Mouse (Mus musculus) liver, embryonic 16.5 days (tissue): ENCODE measurements around the gene Isoc2b. TPM values are rescaled to one million over a fixed set of nuclear protein-coding genes. Genes with fewer than 3 reads are reported as not detected.
"Not testable (repeated sequence)": the region's sequence is repeated elsewhere in the genome, so short reads cannot be mapped to it uniquely, and the experiment has no call there.

ENCODE experiments used
- ATAC-seq: fragments of 200-750 bp; cut with Nextera tagmentation; 2 replicates; pipeline ENCODE4 v1.8.0; 2017; ENCODE audit warnings: low read depth, mild to moderate bottlenecking, moderate number of reproducible peaks, moderate library complexity
- H3K27ac ChIP-seq: fragments of 300-500 bp; sonication (generic); 2 replicates; pipeline ENCODE4 v1.5.1; 2014; ENCODE audit warnings: mild to moderate bottlenecking, low read length
- H3K27me3 ChIP-seq: fragments of 300-500 bp; sonication (generic); 2 replicates; pipeline ENCODE4 v1.6.1; 2014; ENCODE audit warnings: low read depth, low read length, mixed read lengths; ENCODE audit not compliant: control insufficient read depth, insufficient read depth
- H3K36me3 ChIP-seq: fragments of 300-500 bp; sonication (generic); 2 replicates; pipeline ENCODE4 v1.6.1; 2014; ENCODE audit warnings: mild to moderate bottlenecking; ENCODE audit not compliant: control insufficient read depth, insufficient read depth
- H3K4me1 ChIP-seq: fragments of 300-500 bp; sonication (generic); 2 replicates; pipeline ENCODE4 v1.6.1; 2014; ENCODE audit warnings: low read depth, low read length, mixed read lengths; ENCODE audit not compliant: control insufficient read depth
- H3K4me2 ChIP-seq: fragments of 300-500 bp; sonication (generic); 2 replicates; pipeline ENCODE4 v1.6.1; 2014; ENCODE audit warnings: low read depth, low read length, mixed read lengths
- H3K4me3 ChIP-seq: fragments of 300-500 bp; sonication (generic); 2 replicates; pipeline ENCODE4 v1.5.1; 2014; ENCODE audit warnings: low read depth, mild to moderate bottlenecking, low read length
- H3K9ac ChIP-seq: fragments of 300-500 bp; sonication (generic); 2 replicates; pipeline ENCODE4 v1.6.1; 2014; ENCODE audit warnings: low read depth, low read length
- H3K9me3 ChIP-seq: fragments of 300-500 bp; sonication (generic); replicated peaks from 2 replicates; pipeline ENCODE4 v1.6.1; 2016; ENCODE audit warnings: low read length; ENCODE audit not compliant: control insufficient read depth
- WGBS: fragments of 180-500 bp; shearing (Covaris S2); extraction: QIAGEN DNeasy Blood & Tissue Kit; methylation state at CpG from one replicate; pipeline ENCODE4 v1.1.7; 2014; ENCODE audit not compliant: insufficient replicate concordance; 5-methylcytosine and 5-hydroxymethylcytosine counted together
- polyA plus RNA-seq: library from polyadenylated mRNA; unstranded; fragments of >200 nt; fragmentation: Nextera tagmentation; extraction: Ambion mirVana; gene quantifications from 2 replicates; pipeline ENCODE4 v1.2.1, GENCODE M21; 2015

The Isoc2b gene
- polyA plus RNA-seq, 1 experiment from 2014 or later, result 4.8 TPM

DNA sequence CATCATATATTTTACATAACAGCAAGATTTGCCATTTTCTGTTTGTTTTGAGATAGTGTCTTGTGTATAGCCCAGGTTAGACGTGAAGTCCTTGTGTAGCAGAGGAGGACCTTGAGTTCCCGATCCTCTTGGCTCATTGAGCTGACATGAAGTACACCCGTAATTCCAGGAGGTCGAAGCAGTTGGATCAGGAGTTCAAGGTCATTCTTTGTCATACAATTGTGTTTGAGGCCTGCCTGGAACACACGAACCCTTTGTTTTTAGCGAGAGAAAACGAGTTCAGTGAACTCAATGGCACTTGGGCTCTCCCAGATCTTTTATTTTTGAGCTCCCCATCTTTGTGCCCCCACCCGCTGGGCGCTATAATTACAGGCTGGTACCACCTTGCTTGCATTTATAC is 32.3 kb upstream of the Isoc2b start:
- Histone ChIP-seq H3K4me1 (peaks cover 12% of the 10 kb centered on the region), H3K9me3 (0 out of 2 replicates have a peak, but pooled peaks cover 2% of the 10 kb centered on the region), H3K4me3 (no peak overlapping the region), H3K4me2 (no peak overlapping the region), H3K36me3 (no peaks in the 10 kb centered on the region), H3K9ac (no peak overlapping the region), H3K27ac (no peak overlapping the region), H3K27me3 (no peaks in the 10 kb centered on the region)
- ATAC-seq, result no peak
- 63% methylated on average over 9 of the region's 9 CpGs for WGBS

DNA sequence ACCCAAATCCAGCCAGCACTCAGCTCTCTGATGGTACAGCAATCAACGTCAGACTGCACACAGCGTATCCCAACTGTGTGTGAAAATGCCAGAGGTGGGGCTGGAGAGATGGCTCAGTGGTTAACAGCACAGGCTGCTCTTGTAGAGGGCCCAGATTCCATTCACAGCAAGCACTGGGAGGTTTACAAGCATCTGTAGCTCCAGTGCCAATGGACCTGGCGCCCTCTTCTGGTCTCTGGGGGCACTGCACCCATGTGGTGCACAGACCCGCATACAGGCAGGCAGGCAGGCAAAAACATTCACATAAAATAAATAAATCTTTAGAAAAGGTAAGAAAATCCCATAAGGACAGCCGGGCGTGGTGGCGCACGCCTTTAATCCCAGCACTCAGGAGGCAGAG is 31.1 kb upstream of the Isoc2b start:
- Histone ChIP-seq H3K9me3 (0 out of 2 replicates have a peak, but pooled peaks cover 2% of the 10 kb centered on the region), H3K27ac (no peak overlapping the region)

DNA sequence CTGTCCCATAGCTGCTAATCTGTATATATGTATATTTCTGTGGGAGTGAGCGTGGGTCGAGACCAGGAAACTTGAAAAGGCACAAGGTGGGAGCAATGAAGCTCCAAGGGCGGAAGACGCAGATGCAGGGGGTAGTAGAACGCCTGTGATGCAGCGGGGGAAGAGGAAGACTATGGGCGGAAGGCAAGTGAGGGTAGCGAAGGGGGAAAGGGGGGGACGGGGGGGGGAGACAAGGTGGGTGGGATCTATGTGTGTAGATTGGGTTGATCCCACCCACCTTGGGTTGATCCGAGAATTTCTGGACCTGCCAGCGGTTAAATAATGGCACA is 30.4 kb upstream of the Isoc2b start:
- Histone ChIP-seq H3K27ac (peak overlapping the region; percentile 52; the same call in 1 of the 2 replicates), H3K36me3 (no peaks in the 10 kb centered on the region), H3K27me3 (no peaks in the 10 kb centered on the region), H3K4me3 (peak overlapping the region; percentile 33), H3K9ac (peak overlapping the region; percentile 41), H3K4me1 (peaks cover 12% of the 10 kb centered on the region), H3K4me2 (peak overlapping the region; percentile 62), H3K9me3 (0 out of 2 replicates have a peak, but pooled peaks cover 2% of the 10 kb centered on the region)
- WGBS, result 21% methylated on average over 11 of the region's 11 CpGs
- ATAC-seq, result no peak

More for the DNA sequence above, 31.1 kb upstream of the Isoc2b start:
- Histone ChIP-seq H3K4me1 (peaks cover 12% of the 10 kb centered on the region), H3K4me3 (no peak overlapping the region), H3K4me2 (no peak overlapping the region), H3K27me3 (no peaks in the 10 kb centered on the region), H3K9ac (no peak overlapping the region), H3K36me3 (no peaks in the 10 kb centered on the region)
- WGBS, result 61% methylated on average over 8 of the region's 8 CpGs
- ATAC-seq, result no peak

DNA sequence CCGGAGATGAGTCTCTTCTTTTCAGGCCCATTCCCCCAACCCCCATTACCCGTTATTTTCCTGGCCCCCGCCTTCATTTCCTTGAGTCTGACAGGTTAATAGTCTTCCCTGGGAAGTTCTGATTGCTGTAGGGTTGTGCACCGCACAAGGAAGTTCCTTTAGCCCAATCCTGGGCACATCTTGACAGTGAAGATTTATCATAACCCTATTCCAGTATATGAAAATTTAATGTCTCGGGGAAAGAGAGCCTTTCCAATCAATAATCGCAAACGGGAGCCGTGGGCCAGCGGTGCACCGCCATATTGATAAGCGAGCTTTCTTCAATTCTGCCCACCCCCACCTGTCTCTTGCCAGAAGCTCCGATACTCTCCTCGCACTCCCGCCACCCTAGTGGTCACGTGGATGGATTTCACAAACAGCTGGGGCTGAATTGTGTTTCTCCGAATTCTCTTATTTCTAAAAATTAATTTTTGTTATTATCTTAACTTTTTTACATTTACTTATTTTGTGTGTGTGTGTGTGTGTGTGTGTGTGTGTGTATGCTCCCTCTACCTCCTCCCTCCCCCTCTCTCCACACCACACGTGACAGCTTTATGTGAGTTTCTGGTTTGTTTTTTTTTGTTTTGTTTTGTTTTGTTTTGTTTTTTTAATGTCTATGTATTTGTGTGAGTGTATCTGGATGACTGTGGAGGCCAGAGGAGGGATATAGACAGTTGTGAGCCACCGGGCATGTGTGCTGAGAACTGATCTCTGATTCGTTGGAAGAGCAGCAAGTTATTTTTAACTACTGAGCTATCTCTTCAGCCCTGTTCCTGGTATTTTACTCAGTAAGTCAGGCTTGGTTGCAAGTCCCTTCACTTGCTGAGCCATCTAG is 29.8 kb upstream of the Isoc2b start:
- WGBS, result 7% methylated on average over 19 of the region's 19 CpGs
- peak; percentile 69 for ATAC-seq
- Histone ChIP-seq H3K9me3 (0 out of 2 replicates have a peak, but pooled peaks cover 2% of the 10 kb centered on the region), H3K4me3 (peak overlapping the region; percentile 33), H3K27me3 (no peaks in the 10 kb centered on the region), H3K27ac (peak overlapping the region; percentile 52; the same call in 1 of the 2 replicates), H3K36me3 (no peaks in the 10 kb centered on the region), H3K4me1 (peaks cover 12% of the 10 kb centered on the region), H3K9ac (peak overlapping the region; percentile 41), H3K4me2 (peak overlapping the region; percentile 62)

DNA sequence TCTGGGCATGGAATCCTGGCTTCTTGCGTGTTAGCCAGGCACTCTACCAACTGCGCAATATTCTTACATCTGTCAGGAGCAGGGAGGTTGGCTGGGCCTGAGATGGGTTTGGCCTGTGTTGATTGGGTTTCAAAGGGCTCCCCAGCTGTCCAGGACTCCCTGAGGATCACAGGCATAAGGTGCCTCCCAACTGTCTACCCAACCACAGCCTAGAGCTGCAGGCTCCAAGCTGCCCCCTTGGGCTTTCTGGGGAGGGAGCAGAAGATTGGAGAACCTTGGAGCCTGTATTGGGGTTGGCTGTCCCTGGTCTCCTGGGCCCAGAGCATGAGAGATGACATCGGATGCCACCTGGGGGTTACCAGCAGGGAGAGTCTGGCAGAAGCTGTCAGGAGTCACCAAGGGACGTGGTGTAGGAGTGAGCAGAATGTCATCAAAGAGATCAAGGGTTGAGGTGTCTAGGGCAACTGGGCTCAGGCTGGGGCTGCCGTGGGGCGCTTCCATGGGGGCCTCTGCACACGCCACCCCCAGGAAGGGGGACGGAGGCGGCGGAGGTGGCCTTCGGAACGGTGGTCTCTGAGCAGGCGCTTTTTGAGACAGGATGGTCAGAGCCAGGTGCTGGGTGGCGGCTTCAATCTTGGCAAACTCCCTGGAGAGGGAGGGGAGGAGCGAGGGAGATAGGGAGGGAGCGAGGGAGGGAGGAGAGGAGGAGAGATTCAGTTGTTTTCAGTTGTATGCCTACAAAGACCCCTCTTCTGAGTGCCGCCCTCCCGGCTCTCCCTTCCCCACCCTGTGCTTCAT is 29.0 kb upstream of the Isoc2b start:
- Histone ChIP-seq H3K4me1 (peaks cover 12% of the 10 kb centered on the region), H3K27ac (no peak overlapping the region), H3K4me2 (peak overlapping the region; percentile 62), H3K27me3 (no peaks in the 10 kb centered on the region), H3K36me3 (no peaks in the 10 kb centered on the region), H3K9me3 (0 out of 2 replicates have a peak, but pooled peaks cover 2% of the 10 kb centered on the region), H3K9ac (peak overlapping the region; percentile 10; the same call in 1 of the 2 replicates), H3K4me3 (peak overlapping the region; percentile 33)
- no peak for ATAC-seq
- WGBS, result 29% methylated on average over 15 of the region's 18 CpGs

DNA sequence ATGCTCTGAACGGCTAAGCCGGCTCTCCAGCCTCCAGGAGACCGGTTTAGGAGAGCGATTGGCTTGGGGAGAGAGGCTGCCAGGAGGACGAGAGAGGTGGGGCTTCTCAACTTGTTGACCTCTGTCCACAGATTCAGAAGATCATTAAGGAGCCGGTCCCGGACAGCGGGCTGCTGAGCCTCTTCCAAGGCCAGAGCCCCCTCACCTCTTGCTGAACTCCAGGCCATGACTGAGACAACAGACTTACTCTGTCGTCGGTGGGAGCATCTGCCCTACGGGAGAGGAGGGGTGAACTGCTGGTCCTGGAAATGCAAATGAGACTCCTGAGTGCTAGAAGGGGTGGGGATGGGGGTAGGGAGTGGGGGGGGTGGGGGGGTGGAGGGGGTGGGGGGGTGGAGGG is 25.1 kb upstream of the Isoc2b start:
- H3K27me3 ChIP-seq, result no peaks in the 10 kb centered on the region
- H3K9ac ChIP-seq, result no peak overlapping the region
- 70% methylated on average over 11 of the region's 11 CpGs for WGBS
- H3K4me2 ChIP-seq, result no peak overlapping the region
- peaks cover 7% of the 10 kb centered on the region for H3K4me1 ChIP-seq
- no peak overlapping the region for H3K27ac ChIP-seq
- H3K9me3 ChIP-seq, result no peaks in the 10 kb centered on the region
- no peaks in the 10 kb centered on the region for H3K36me3 ChIP-seq
- no peak for ATAC-seq
- no peak overlapping the region for H3K4me3 ChIP-seq

DNA sequence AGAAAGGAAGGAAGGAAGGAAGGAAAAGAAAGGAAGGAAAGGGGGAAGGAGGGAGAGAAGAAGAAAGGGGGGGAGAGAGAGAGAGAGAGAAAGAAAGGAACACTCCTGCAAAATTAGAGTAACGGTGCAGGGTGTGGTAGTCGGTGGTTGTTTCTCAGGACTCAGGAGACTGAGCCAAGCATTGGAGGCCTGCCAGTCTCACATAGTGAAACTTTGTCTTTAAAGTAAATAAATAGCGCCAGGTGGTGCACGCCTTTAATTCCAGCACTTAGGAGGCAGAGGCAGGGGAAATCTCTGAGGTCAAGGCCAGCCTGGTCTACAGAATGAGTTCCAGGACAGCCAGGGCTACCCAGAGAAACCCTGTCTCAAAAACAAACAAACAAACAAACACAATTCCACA is 16.6 kb upstream of the Isoc2b start:
- no peak overlapping the region for H3K9ac ChIP-seq
- H3K4me1 ChIP-seq, result no peaks in the 10 kb centered on the region
- no peak overlapping the region for H3K27ac ChIP-seq
- peak; percentile 32; the same call in 1 of the 2 replicates for ATAC-seq
- no peaks in the 10 kb centered on the region for H3K27me3 ChIP-seq
- WGBS, result 60% methylated on average over 4 of the region's 4 CpGs
- no peaks in the 10 kb centered on the region for H3K9me3 ChIP-seq
- no peak overlapping the region for H3K4me3 ChIP-seq
- no peaks in the 10 kb centered on the region for H3K36me3 ChIP-seq
- no peak overlapping the region for H3K4me2 ChIP-seq

DNA sequence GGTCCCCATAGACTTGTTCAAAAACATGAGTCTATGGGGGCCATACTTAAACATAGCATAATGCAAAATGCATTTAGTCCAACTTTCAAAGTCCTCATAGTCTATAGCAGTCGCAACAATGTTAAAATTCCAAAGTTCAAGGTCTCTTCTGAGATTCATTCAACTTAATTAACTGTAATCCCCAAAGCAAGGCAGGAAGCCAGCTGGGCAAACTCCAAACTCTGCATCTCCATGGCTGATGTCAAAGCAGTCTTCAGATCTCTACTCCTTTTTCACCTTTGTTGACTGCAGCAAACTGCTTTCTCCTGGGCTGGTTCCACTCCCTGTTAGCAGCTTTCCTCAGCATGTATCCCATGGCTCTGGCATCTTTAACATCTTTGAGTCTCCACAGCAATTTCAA is 9.0 kb upstream of the Isoc2b start:
- not testable (repeated sequence) for H3K9ac ChIP-seq, H3K27ac ChIP-seq, H3K4me2 ChIP-seq, H3K9me3 ChIP-seq, H3K36me3 ChIP-seq, H3K4me3 ChIP-seq, ATAC-seq, H3K27me3 ChIP-seq
- peaks cover 22% of the 10 kb centered on the region for H3K4me1 ChIP-seq
- 74% methylated on average over 1 of the region's 1 CpGs for WGBS

DNA sequence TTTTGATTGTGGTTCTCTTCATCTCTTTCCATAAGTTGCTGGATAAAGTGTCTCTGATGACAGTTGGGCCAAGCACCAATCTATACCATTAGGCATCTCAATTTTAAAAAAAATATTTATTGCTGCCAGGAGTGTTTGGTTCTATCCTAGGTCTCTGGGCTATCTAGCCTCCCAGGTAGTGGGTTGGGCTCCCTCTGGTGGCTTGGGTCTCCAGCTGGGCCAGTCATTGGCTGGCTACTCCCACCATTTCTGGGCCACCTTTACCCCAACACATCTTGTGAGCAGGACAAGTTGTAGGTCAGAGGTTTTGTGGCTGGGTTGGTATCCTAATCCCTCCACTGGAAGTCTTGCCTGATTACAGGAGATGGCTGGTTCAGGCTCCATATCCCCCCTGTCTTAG is 8.1 kb upstream of the Isoc2b start:
- Histone ChIP-seq H3K27ac (no peak overlapping the region), H3K4me2 (peak overlapping the region; percentile 97), H3K4me1 (peaks cover 22% of the 10 kb centered on the region), H3K9ac (peak overlapping the region; percentile 72; the same call in 1 of the 2 replicates), H3K9me3 (no peaks in the 10 kb centered on the region), H3K27me3 (no peaks in the 10 kb centered on the region), H3K36me3 (no peaks in the 10 kb centered on the region), H3K4me3 (peak overlapping the region; percentile 70)
- no peak for ATAC-seq
